Mouse (Mus musculus) frontal cortex, adult 2 months (tissue): Measurements from ENCODE around the gene Pigc. TPM values are rescaled to one million over a fixed set of nuclear protein-coding genes. Genes with fewer than 3 reads are reported as not detected.

ENCODE experiments used
- DNase-seq, 2 experiments: peaks; one replicate each; pipeline ENCODE4 v3.0.0; 2022; ENCODE audit warnings: low spot score in 1 of 2; ENCODE audit errors: extremely low spot score in 1 of 2
- polyA plus RNA-seq: library from polyadenylated mRNA; depleted of rRNA; stranded (reverse); fragments of >200 nt; gene quantifications from 2 replicates; pipeline ENCODE4 v1.2.3, GENCODE M21; 2012; rRNA removed

Pigc gene
- polyA plus RNA-seq, 1 experiment = 17.5 TPM

- peak in 1 of 2 experiments; percentile 19 for DNase-seq
Observed at GRCm38 (mm10) chr1:162004821-162005770, 36.1 kb downstream of the Pigc start.

GRCm38 (mm10) chr1:162006109-162006508 lies 37.1 kb downstream of the Pigc start:
- no peak for DNase-seq

- no peak for DNase-seq
Observed at GRCm38 (mm10) chr1:162008208-162008607, 39.2 kb downstream of the Pigc start.

GRCm38 (mm10) chr1:162008631-162009067 lies 39.7 kb downstream of the Pigc start:
- peak in 1 of 2 experiments; percentile 16 for DNase-seq

- no peak for DNase-seq
Observed at GRCm38 (mm10) chr1:162009086-162009485, 40.1 kb downstream of the Pigc start.

- DNase-seq = no peak
Observed at GRCm38 (mm10) chr1:162011523-162012245, 42.7 kb downstream of the Pigc start.

GRCm38 (mm10) chr1:162013561-162013960 lies 44.6 kb downstream of the Pigc start:
- DNase-seq = no peak

- no peak for DNase-seq
Observed at GRCm38 (mm10) chr1:162015247-162015862, 46.4 kb downstream of the Pigc start.

- no peak for DNase-seq
Observed at GRCm38 (mm10) chr1:162016982-162017381, 48.0 kb downstream of the Pigc start.

- no peak for DNase-seq
Observed at GRCm38 (mm10) chr1:162017975-162018600, 49.1 kb downstream of the Pigc start.

- DNase-seq = no peak
Observed at GRCm38 (mm10) chr1:162018601-162018977, 49.6 kb downstream of the Pigc start.

- DNase-seq = no peak
Observed at GRCm38 (mm10) chr1:162020303-162020731, 51.3 kb downstream of the Pigc start.

GRCm38 (mm10) chr1:162020766-162021165 lies 51.8 kb downstream of the Pigc start:
- no peak for DNase-seq

Other genes starting within 250 kb of the Pigc start
- gene Fasl, start 180.7 kb upstream of the Pigc start, polyA plus RNA-seq = 0.15 and 0.32 TPM in 2 replicates
- 17.2 and 24.0 TPM in 2 replicates for gene Suco, start 92.5 kb upstream of the Pigc start, polyA plus RNA-seq
- 0.11 and 0.12 TPM in 2 replicates for gene 4930558K02Rik, start 10.4 kb downstream of the Pigc start, polyA plus RNA-seq